Mouse (Mus musculus): ENCODE measurements around the gene Pycr2. TPM values are rescaled to one million over a fixed set of nuclear protein-coding genes. Genes with fewer than 3 reads are reported as not detected.

The Pycr2 gene
- polyA plus RNA-seq, 1 experiment from 2014 or later, result 46.0 TPM

GRCm38 (mm10) chr1:180916425-180916824, 12.3 kb downstream of the Pycr2 start:
- Histone ChIP-seq H3K27ac (replicated peaks in 1 of 2; ENCODE audit: control insufficient read depth in 1 of 2, insufficient read depth in 1 of 2, low read depth in 2 of 2, low read length in 2 of 2) (no peak overlapping the region), H3K4me1 (ENCODE audit: control insufficient read depth in 2 of 2, insufficient read depth in 2 of 2, low read length in 2 of 2) (peaks cover 8 to 10% of the 10 kb centered on the region in 2 experiments; a peak in 3 of 4 replicates), H3K4me2 (ENCODE audit: low read length) (no peak overlapping the region), H3K9me3 (ENCODE audit: control insufficient read depth, low read length) (no peaks in the 10 kb centered on the region), H3K36me3 (ENCODE audit: control insufficient read depth, insufficient read depth, low read length) (no peaks in the 10 kb centered on the region), H3K27me3 (ENCODE audit: control insufficient read depth, insufficient read depth, low read length) (no peaks in the 10 kb centered on the region), H3K9ac (ENCODE audit: low read length) (no peak overlapping the region), H3K4me3 (ENCODE audit: control insufficient read depth in 1 of 2, insufficient read depth in 1 of 2, low read depth in 1 of 2, low read length in 2 of 2) (no peak overlapping the region)
- no peak for ATAC-seq (ENCODE audit: insufficient number of reproducible peaks, insufficient read depth, low FRiP score, low read depth)
- 88% methylated on average over 11 of the region's 11 CpGs for WGBS

GRCm38 (mm10) chr1:180917053-180917452, 13.0 kb downstream of the Pycr2 start:
- Histone ChIP-seq H3K9me3 (ENCODE audit: control insufficient read depth, low read length) (no peaks in the 10 kb centered on the region), H3K4me2 (ENCODE audit: low read length) (no peak overlapping the region), H3K27me3 (ENCODE audit: control insufficient read depth, insufficient read depth, low read length) (no peaks in the 10 kb centered on the region), H3K4me3 (ENCODE audit: control insufficient read depth in 1 of 2, insufficient read depth in 1 of 2, low read depth in 1 of 2, low read length in 2 of 2) (no peak overlapping the region), H3K36me3 (ENCODE audit: control insufficient read depth, insufficient read depth, low read length) (no peaks in the 10 kb centered on the region), H3K4me1 (ENCODE audit: control insufficient read depth in 2 of 2, insufficient read depth in 2 of 2, low read length in 2 of 2) (peaks cover 8 to 11% of the 10 kb centered on the region in 2 experiments; a peak in 3 of 4 replicates), H3K27ac (replicated peaks in 1 of 2; ENCODE audit: control insufficient read depth in 1 of 2, insufficient read depth in 1 of 2, low read depth in 2 of 2, low read length in 2 of 2) (no peak overlapping the region), H3K9ac (ENCODE audit: low read length) (no peak overlapping the region)
- whole genome bisulfite sequencing, result 50% methylated on average over 1 of the region's 1 CpGs
- ATAC-seq (ENCODE audit: insufficient number of reproducible peaks, insufficient read depth, low FRiP score, low read depth), result no peak

GRCm38 (mm10) chr1:180919686-180920085, 15.6 kb downstream of the Pycr2 start:
- no peak for ATAC-seq (ENCODE audit: insufficient number of reproducible peaks, insufficient read depth, low FRiP score, low read depth)
- Histone ChIP-seq H3K9me3 (ENCODE audit: control insufficient read depth, low read length) (no peaks in the 10 kb centered on the region), H3K4me2 (ENCODE audit: low read length) (no peak overlapping the region), H3K36me3 (ENCODE audit: control insufficient read depth, insufficient read depth, low read length) (no peaks in the 10 kb centered on the region), H3K4me1 (ENCODE audit: control insufficient read depth in 2 of 2, insufficient read depth in 2 of 2, low read length in 2 of 2) (peaks cover 5 to 9% of the 10 kb centered on the region in 2 experiments; a peak in 2 of 4 replicates), H3K9ac (ENCODE audit: low read length) (no peak overlapping the region), H3K27me3 (ENCODE audit: control insufficient read depth, insufficient read depth, low read length) (no peaks in the 10 kb centered on the region), H3K4me3 (ENCODE audit: control insufficient read depth in 1 of 2, insufficient read depth in 1 of 2, low read depth in 1 of 2, low read length in 2 of 2) (no peak overlapping the region), H3K27ac (replicated peaks in 1 of 2; ENCODE audit: control insufficient read depth in 1 of 2, insufficient read depth in 1 of 2, low read depth in 2 of 2, low read length in 2 of 2) (no peak overlapping the region)
- 35% methylated on average over 8 of the region's 8 CpGs for WGBS

- no peak overlapping the region for H3K4me2 ChIP-seq (ENCODE audit: low read length)
- no peaks in the 10 kb centered on the region for H3K9me3 ChIP-seq (ENCODE audit: control insufficient read depth, low read length)
- no peak for ATAC-seq (ENCODE audit: insufficient number of reproducible peaks, insufficient read depth, low FRiP score, low read depth)
- H3K4me3 ChIP-seq (ENCODE audit: control insufficient read depth in 1 of 2, insufficient read depth in 1 of 2, low read depth in 1 of 2, low read length in 2 of 2), result no peak overlapping the region
- H3K9ac ChIP-seq (ENCODE audit: low read length), result no peak overlapping the region
- peaks cover 5 to 9% of the 10 kb centered on the region in 2 experiments; a peak in 2 of 4 replicates for H3K4me1 ChIP-seq (ENCODE audit: control insufficient read depth in 2 of 2, insufficient read depth in 2 of 2, low read length in 2 of 2)
- H3K27me3 ChIP-seq (ENCODE audit: control insufficient read depth, insufficient read depth, low read length), result no peaks in the 10 kb centered on the region
- 52% methylated on average over 6 of the region's 6 CpGs for WGBS
- no peak overlapping the region for H3K27ac ChIP-seq (replicated peaks in 1 of 2; ENCODE audit: control insufficient read depth in 1 of 2, insufficient read depth in 1 of 2, low read depth in 2 of 2, low read length in 2 of 2)
- H3K36me3 ChIP-seq (ENCODE audit: control insufficient read depth, insufficient read depth, low read length), result no peaks in the 10 kb centered on the region
These were observed 18.4 kb downstream of the Pycr2 start for GRCm38 (mm10) chr1:180922273-180923048.

- Histone ChIP-seq H3K9ac (ENCODE audit: low read length) (no peak overlapping the region), H3K4me2 (ENCODE audit: low read length) (no peak overlapping the region), H3K27me3 (ENCODE audit: control insufficient read depth, insufficient read depth, low read length) (0 out of 2 replicates have a peak, but pooled peaks cover 4% of the 10 kb centered on the region), H3K27ac (replicated peaks in 1 of 2; ENCODE audit: control insufficient read depth in 1 of 2, insufficient read depth in 1 of 2, low read depth in 2 of 2, low read length in 2 of 2) (no peak overlapping the region), H3K36me3 (ENCODE audit: control insufficient read depth, insufficient read depth, low read length) (no peaks in the 10 kb centered on the region), H3K9me3 (ENCODE audit: control insufficient read depth, low read length) (no peaks in the 10 kb centered on the region), H3K4me1 (ENCODE audit: control insufficient read depth in 2 of 2, insufficient read depth in 2 of 2, low read length in 2 of 2) (peaks cover 5% of the 10 kb centered on the region in 2 experiments; a peak in 2 of 4 replicates), H3K4me3 (ENCODE audit: control insufficient read depth in 1 of 2, insufficient read depth in 1 of 2, low read depth in 1 of 2, low read length in 2 of 2) (no peak overlapping the region)
- 44% methylated on average over 2 of the region's 2 CpGs for whole genome bisulfite sequencing
- no peak for ATAC-seq (ENCODE audit: insufficient number of reproducible peaks, insufficient read depth, low FRiP score, low read depth)
These were observed 20.6 kb downstream of the Pycr2 start for GRCm38 (mm10) chr1:180924737-180925136.

GRCm38 (mm10) chr1:180926286-180926685, 22.2 kb downstream of the Pycr2 start:
- 62% methylated on average over 4 of the region's 4 CpGs for WGBS

DNA sequence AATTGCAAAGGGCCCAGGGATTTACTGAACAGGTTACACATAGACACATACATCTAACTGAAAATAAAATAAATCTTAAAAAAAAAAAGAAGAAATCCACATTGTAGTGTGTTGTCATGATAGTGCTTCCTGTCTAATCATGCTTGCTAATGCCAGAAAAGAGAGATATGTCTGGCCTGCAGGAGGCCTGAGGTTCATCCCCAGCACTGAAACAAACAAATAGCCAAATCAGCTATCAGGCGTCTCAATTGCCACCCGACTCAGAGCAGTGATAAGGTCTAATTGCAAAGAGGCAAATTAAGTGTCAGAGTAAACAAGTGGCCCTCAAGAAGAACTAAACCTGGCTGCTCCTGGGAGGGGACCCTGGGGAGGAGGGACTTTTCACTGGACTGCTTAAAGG, 25.5 kb downstream of the Pycr2 start:
- WGBS, result 28% methylated on average over 2 of the region's 2 CpGs
- H3K4me1 ChIP-seq (ENCODE audit: control insufficient read depth in 2 of 2, insufficient read depth in 2 of 2, low read length in 2 of 2), result no peaks in the 10 kb centered on the region
- no peak overlapping the region for H3K4me3 ChIP-seq (ENCODE audit: control insufficient read depth in 1 of 2, insufficient read depth in 1 of 2, low read depth in 1 of 2, low read length in 2 of 2)
- ATAC-seq (ENCODE audit: insufficient number of reproducible peaks, insufficient read depth, low FRiP score, low read depth), result no peak
- no peaks in the 10 kb centered on the region for H3K36me3 ChIP-seq (ENCODE audit: control insufficient read depth, insufficient read depth, low read length)
- no peaks in the 10 kb centered on the region for H3K9me3 ChIP-seq (ENCODE audit: control insufficient read depth, low read length)
- no peak overlapping the region for H3K27ac ChIP-seq (replicated peaks in 1 of 2; ENCODE audit: control insufficient read depth in 1 of 2, insufficient read depth in 1 of 2, low read depth in 2 of 2, low read length in 2 of 2)
- H3K27me3 ChIP-seq (ENCODE audit: control insufficient read depth, insufficient read depth, low read length), result peaks cover 21% of the 10 kb centered on the region
- no peak overlapping the region for H3K4me2 ChIP-seq (ENCODE audit: low read length)
- no peak overlapping the region for H3K9ac ChIP-seq (ENCODE audit: low read length)

More at GRCm38 (mm10) chr1:180926286-180926685, 22.2 kb downstream of the Pycr2 start:
- H3K9me3 ChIP-seq (ENCODE audit: control insufficient read depth, low read length), result no peaks in the 10 kb centered on the region
- 0 out of 2 replicates have a peak, but pooled peaks cover 4% of the 10 kb centered on the region for H3K27me3 ChIP-seq (ENCODE audit: control insufficient read depth, insufficient read depth, low read length)
- no peaks in the 10 kb centered on the region for H3K36me3 ChIP-seq (ENCODE audit: control insufficient read depth, insufficient read depth, low read length)
- ATAC-seq (ENCODE audit: insufficient number of reproducible peaks, insufficient read depth, low FRiP score, low read depth), result no peak
- no peak overlapping the region for H3K9ac ChIP-seq (ENCODE audit: low read length)
- no peak overlapping the region for H3K4me3 ChIP-seq (ENCODE audit: control insufficient read depth in 1 of 2, insufficient read depth in 1 of 2, low read depth in 1 of 2, low read length in 2 of 2)
- H3K4me2 ChIP-seq (ENCODE audit: low read length), result no peak overlapping the region
- H3K27ac ChIP-seq (replicated peaks in 1 of 2; ENCODE audit: control insufficient read depth in 1 of 2, insufficient read depth in 1 of 2, low read depth in 2 of 2, low read length in 2 of 2), result no peak overlapping the region
- H3K4me1 ChIP-seq (ENCODE audit: control insufficient read depth in 2 of 2, insufficient read depth in 2 of 2, low read length in 2 of 2), result peaks cover 5% of the 10 kb centered on the region in 2 experiments; a peak in 2 of 4 replicates
